Mouse (Mus musculus) intestine, embryonic 15.5 days (tissue): Measurements from ENCODE around the gene Cdk2. TPM values are rescaled to one million over a fixed set of nuclear protein-coding genes. Genes with fewer than 3 reads are reported as not detected.

Source experiments
- ATAC-seq: fragments of 200-750 bp; cut with Nextera tagmentation; 2 replicates; pipeline ENCODE4 v1.8.0; 2017; ENCODE audit warnings: moderate TSS enrichment, moderate library complexity
- H3K27ac ChIP-seq: fragments of 300-500 bp; sonication (generic); 2 replicates; pipeline ENCODE4 v1.5.1; 2015; ENCODE audit warnings: mild to moderate bottlenecking, inconsistent platforms
- H3K27me3 ChIP-seq: fragments of 300-500 bp; sonication (generic); replicated peaks from 2 replicates; pipeline ENCODE4 v1.6.1; 2015; ENCODE audit warnings: inconsistent platforms
- H3K36me3 ChIP-seq: fragments of 300-500 bp; sonication (generic); 2 replicates; pipeline ENCODE4 v1.6.1; 2015; ENCODE audit warnings: inconsistent platforms
- H3K4me1 ChIP-seq: fragments of 300-500 bp; sonication (generic); replicated peaks from 2 replicates; pipeline ENCODE4 v1.6.1; 2015; ENCODE audit warnings: inconsistent platforms
- H3K4me2 ChIP-seq: fragments of 300-500 bp; sonication (generic); replicated peaks from 2 replicates; pipeline ENCODE4 v1.6.1; 2015; ENCODE audit warnings: mild to moderate bottlenecking, inconsistent platforms
- H3K4me3 ChIP-seq: fragments of 300-500 bp; sonication (generic); replicated peaks from 2 replicates; pipeline ENCODE4 v1.5.1; 2015; ENCODE audit warnings: inconsistent platforms
- H3K9ac ChIP-seq: fragments of 300-500 bp; sonication (generic); 2 replicates; pipeline ENCODE4 v1.6.1; 2015; ENCODE audit warnings: inconsistent platforms
- H3K9me3 ChIP-seq: fragments of 300-500 bp; sonication (generic); 2 replicates; pipeline ENCODE4 v1.6.1; 2016; ENCODE audit warnings: inconsistent platforms
- WGBS: fragments of 180-500 bp; shearing (Covaris S2); methylation state at CpG from one replicate; pipeline ENCODE4 v1.1.7; 2015; 5-methylcytosine and 5-hydroxymethylcytosine counted together
- polyA plus RNA-seq: library from polyadenylated mRNA; unstranded; fragments of >200 nt; fragmentation: Nextera tagmentation; extraction: Ambion mirVana; gene quantifications from 2 replicates; pipeline ENCODE4 v1.2.1, GENCODE M21; 2015

Cdk2 gene
- polyA plus RNA-seq, 1 experiment from 2014 or later: 80.9 TPM

DNA sequence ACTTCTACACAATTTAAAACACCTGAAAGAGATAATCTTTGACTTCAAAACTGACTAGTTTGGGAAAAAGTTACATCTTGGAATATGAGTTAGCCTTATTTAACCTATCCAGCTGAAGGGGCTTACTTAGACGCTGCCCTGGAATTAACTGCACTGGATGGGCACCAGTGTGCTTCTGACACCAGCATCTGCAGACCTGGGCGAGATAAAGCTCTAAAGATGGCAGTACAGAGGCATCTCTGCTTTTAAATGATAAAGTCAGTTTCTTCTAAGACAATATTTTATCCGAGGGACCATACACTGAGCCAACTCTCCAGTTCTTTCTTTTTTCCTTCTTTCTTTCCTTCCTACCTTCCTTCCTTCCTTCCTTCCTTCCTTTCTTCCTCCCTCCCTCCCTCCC is 40.0 kb downstream of the Cdk2 start:
- Histone ChIP-seq H3K9ac (no peak overlapping the region), H3K4me1 (peaks cover 2% of the 10 kb centered on the region; the same call in 1 of the 2 replicates), H3K9me3 (no peaks in the 10 kb centered on the region), H3K27me3 (no peaks in the 10 kb centered on the region), H3K4me2 (no peak overlapping the region), H3K27ac (no peak overlapping the region), H3K36me3 (no peaks in the 10 kb centered on the region), H3K4me3 (no peak overlapping the region)
- ATAC-seq: no peak
- 73% methylated on average over 3 of the region's 3 CpGs for WGBS

DNA sequence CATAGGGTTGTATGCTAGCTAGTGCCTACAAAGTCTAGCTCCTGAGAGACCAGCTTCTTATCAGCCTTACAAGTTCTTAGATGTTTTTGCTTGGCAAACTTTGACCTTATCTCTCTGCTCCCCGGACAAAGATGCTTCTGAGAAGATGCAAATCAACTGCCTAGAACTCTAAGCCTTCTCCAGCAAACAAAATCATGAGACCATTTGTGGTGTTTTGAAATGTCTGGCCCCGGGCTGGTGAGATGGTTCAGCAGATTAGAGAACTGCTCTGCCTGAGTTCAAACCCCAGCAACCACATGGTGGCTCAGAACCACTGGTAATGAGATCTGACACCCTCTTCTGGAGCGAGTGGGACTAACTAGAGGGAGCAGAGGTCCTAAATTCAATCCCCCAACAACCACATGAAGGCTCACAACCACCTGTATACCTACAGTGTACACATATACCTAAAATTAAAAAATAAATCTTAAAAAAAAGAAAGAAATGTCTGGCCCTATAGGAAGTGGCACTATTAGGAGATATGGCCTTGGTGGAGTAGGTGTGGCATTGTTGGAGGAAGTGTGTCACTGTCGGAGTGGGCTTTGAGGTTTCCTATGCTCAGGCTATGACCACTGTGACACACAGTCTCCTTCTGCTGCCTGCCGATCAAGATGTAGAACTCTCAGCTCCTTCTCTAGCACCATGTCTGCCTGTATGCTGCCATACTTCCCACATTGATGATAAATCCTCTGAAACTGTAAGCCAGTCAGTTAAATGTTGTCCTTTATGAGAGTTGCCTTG is 41.2 kb downstream of the Cdk2 start:
- Histone ChIP-seq H3K4me2 (no peak overlapping the region), H3K4me1 (no peaks in the 10 kb centered on the region), H3K9ac (no peak overlapping the region), H3K36me3 (no peaks in the 10 kb centered on the region), H3K4me3 (no peak overlapping the region), H3K9me3 (no peaks in the 10 kb centered on the region), H3K27me3 (no peaks in the 10 kb centered on the region), H3K27ac (no peak overlapping the region)
- no peak for ATAC-seq
- WGBS: 56% methylated on average over 5 of the region's 5 CpGs

DNA sequence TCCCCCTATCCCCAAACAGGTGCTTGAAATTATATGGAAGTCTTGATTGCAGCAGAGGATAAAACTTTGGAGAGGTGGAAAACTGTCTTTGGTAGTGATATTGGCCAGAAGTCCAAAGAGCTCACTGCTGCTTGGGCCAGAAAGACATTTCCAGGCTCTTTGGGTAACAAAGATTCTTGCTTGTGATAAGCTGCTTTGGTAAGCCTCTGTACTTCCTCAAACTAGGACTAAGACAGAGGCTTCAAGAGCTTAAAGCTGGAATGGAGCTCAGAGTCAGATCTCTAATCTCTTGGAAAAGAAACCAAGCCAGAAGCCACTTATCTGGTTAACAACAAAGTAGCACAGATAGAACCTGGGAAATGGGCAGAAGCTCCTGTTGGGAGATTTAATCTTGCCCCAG is 42.4 kb downstream of the Cdk2 start:
- Histone ChIP-seq H3K36me3 (no peaks in the 10 kb centered on the region), H3K9ac (no peak overlapping the region), H3K9me3 (no peaks in the 10 kb centered on the region), H3K4me1 (no peaks in the 10 kb centered on the region), H3K27me3 (no peaks in the 10 kb centered on the region), H3K27ac (no peak overlapping the region), H3K4me3 (no peak overlapping the region), H3K4me2 (no peak overlapping the region)
- ATAC-seq: no peak

DNA sequence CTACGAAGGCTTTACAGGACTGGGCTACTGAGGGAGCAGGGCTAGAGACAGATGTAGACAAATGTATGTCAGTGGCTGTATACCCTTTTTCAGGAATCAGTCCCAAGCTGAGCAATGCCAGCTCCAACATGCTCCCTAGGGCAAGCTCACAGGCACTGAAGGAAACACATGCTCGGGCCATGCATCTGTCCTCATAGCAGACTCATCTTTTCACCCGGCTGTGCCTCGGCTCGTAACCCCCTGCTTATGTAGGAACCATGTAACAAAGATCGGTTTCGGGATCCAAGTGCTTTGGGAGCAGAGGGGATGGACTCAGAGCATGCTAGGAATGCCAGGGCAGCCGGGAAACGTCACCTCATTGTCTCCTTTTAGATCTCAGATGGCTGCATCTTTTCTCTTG is 45.3 kb downstream of the Cdk2 start:
- H3K9ac ChIP-seq: no peak overlapping the region
- H3K27ac ChIP-seq: no peak overlapping the region
- no peaks in the 10 kb centered on the region for H3K9me3 ChIP-seq
- no peak for ATAC-seq
- H3K36me3 ChIP-seq: no peaks in the 10 kb centered on the region
- no peaks in the 10 kb centered on the region for H3K4me1 ChIP-seq
- H3K4me3 ChIP-seq: no peak overlapping the region
- H3K27me3 ChIP-seq: no peaks in the 10 kb centered on the region
- H3K4me2 ChIP-seq: no peak overlapping the region
- 39% methylated on average over 9 of the region's 9 CpGs for WGBS

DNA sequence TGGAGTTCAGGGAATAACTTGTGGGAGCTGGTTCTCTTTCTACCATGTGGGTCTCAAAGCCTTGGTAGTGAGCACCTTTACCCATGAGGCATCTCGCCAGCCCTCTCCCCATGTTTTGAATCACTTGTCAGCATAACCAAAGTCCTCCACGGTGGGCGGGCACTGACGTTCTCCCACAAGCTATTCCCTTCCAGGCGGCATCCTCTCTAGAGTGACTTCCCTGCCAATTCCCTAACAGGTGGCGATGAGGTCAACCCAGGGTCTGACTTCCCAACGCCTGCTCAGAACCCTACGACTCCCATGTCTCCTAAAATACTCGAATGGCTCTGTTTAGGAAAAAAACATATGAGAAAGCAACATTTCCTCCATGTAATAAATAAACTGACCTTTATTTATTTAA is 47.0 kb downstream of the Cdk2 start:
- Histone ChIP-seq H3K9me3 (no peaks in the 10 kb centered on the region), H3K4me3 (no peak overlapping the region), H3K4me1 (no peaks in the 10 kb centered on the region), H3K4me2 (no peak overlapping the region), H3K27ac (no peak overlapping the region), H3K9ac (no peak overlapping the region), H3K36me3 (no peaks in the 10 kb centered on the region), H3K27me3 (no peaks in the 10 kb centered on the region)
- 50% methylated on average over 9 of the region's 9 CpGs for WGBS
- ATAC-seq: no peak

DNA sequence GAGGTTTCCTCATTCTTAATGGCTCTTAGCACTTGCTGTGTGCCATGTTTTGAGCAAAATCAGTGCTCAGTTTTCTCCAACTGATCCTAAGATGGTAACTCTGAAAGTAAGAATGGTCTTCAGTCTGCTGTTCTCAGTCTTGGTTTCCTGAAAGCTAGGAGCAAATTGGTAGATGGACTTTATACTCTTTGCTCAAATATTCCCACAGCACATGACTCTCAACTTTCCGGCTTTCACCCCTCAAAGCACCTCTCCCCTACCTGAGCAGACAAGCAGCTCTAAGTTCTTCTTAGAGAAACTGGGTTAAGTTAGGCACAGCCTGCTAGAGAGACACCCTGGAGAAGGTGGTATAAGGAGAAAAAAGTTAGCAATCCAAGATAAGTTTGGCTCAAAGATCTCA is 48.1 kb downstream of the Cdk2 start:
- 67% methylated on average over 1 of the region's 1 CpGs for WGBS
- Histone ChIP-seq H3K9ac (no peak overlapping the region), H3K36me3 (no peaks in the 10 kb centered on the region), H3K27ac (no peak overlapping the region), H3K4me3 (no peak overlapping the region), H3K27me3 (no peaks in the 10 kb centered on the region), H3K9me3 (no peaks in the 10 kb centered on the region), H3K4me2 (no peak overlapping the region), H3K4me1 (no peaks in the 10 kb centered on the region)
- ATAC-seq: no peak

DNA sequence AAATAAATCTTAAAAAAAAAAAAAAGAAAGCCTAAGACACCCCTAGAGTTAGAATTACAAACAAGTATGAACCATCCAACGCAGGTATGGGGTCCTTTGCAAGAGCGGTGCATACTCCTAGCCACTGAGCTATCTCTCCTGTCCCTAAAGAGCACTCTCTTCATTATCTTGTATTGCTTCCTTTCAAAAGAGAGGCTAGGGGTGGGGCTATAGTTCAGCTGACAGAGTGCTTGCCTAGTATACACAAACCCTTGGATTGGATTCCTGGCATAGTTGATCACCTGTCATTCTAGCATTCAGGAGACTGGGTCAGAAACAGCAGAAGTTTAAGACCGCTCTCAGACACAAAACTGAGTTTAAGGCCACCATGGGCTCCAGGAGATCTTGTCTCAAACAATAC is 49.6 kb downstream of the Cdk2 start:
- Histone ChIP-seq H3K9ac (no peak overlapping the region), H3K27ac (no peak overlapping the region), H3K4me3 (no peak overlapping the region), H3K27me3 (no peaks in the 10 kb centered on the region), H3K9me3 (no peaks in the 10 kb centered on the region), H3K36me3 (no peaks in the 10 kb centered on the region), H3K4me2 (no peak overlapping the region), H3K4me1 (no peaks in the 10 kb centered on the region)
- peak; percentile 67; the same call in 1 of the 2 replicates for ATAC-seq
- 51% methylated on average over 3 of the region's 3 CpGs for WGBS

DNA sequence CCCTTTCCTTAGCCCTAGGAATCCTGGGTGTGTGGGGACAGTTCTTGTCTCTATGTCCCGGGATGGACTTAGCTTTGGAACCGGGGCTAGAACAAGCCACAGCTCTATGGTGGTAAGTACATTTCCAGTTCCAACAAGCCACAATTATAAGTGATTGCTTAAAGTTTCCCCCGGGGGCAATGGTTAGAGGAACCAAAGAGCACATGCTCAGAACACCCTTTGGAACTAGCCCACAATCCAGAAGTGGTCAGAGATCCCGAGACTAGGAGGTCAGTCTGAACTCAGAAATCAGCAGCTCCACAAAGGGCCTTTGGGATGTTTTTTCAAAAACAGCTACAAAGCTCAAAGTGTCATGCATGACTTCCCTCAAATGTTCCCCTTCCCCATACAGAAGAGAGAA is 51.0 kb downstream of the Cdk2 start:
- no peak overlapping the region for H3K4me3 ChIP-seq
- H3K27me3 ChIP-seq: no peaks in the 10 kb centered on the region
- no peak for ATAC-seq
- H3K9ac ChIP-seq: no peak overlapping the region
- no peaks in the 10 kb centered on the region for H3K4me1 ChIP-seq
- H3K9me3 ChIP-seq: no peaks in the 10 kb centered on the region
- H3K27ac ChIP-seq: no peak overlapping the region
- H3K4me2 ChIP-seq: no peak overlapping the region
- 81% methylated on average over 4 of the region's 4 CpGs for WGBS
- no peaks in the 10 kb centered on the region for H3K36me3 ChIP-seq

Other genes with a start within 250 kb of the Cdk2 start
- gene Smarcc2, start 245.8 kb downstream of the Cdk2 start, polyA plus RNA-seq: 62.5 TPM in 2 replicates
- gene Myl6, start 210.9 kb downstream of the Cdk2 start, polyA plus RNA-seq: 1,676 and 1,825 TPM in 2 replicates
- 2.4 and 2.7 TPM in 2 replicates for gene Myl6b, start 206.3 kb downstream of the Cdk2 start, polyA plus RNA-seq
- gene Esyt1, start 179.2 kb downstream of the Cdk2 start, polyA plus RNA-seq: 28.4 and 29.3 TPM in 2 replicates
- gene Zc3h10, start 157.3 kb downstream of the Cdk2 start, polyA plus RNA-seq: 14.5 and 15.2 TPM in 2 replicates
- 3,667 and 3,915 TPM in 2 replicates for gene Rpl41, start 155.7 kb downstream of the Cdk2 start, polyA plus RNA-seq
- 205 and 210 TPM in 2 replicates for gene Pa2g4, start 139.0 kb downstream of the Cdk2 start, polyA plus RNA-seq
- 30.5 and 31.5 TPM in 2 replicates for gene Erbb3, start 115.4 kb downstream of the Cdk2 start, polyA plus RNA-seq
- 693 and 768 TPM in 2 replicates for gene Rps26, start 78.3 kb downstream of the Cdk2 start, polyA plus RNA-seq
- gene Ikzf4, start 59.0 kb downstream of the Cdk2 start, polyA plus RNA-seq: 1.9 and 2.2 TPM in 2 replicates
- gene Suox, start 31.0 kb downstream of the Cdk2 start, polyA plus RNA-seq: 11.9 and 12.1 TPM in 2 replicates
- gene Rab5b, start 8.8 kb downstream of the Cdk2 start, polyA plus RNA-seq: 59.0 and 60.5 TPM in 2 replicates
- 1.0 and 1.1 TPM in 2 replicates for gene Pmel, start 836 bp downstream of the Cdk2 start, polyA plus RNA-seq
- 7.1 and 7.4 TPM in 2 replicates for gene Dgka, start 39.8 kb upstream of the Cdk2 start, polyA plus RNA-seq
- 32.9 and 34.1 TPM in 2 replicates for gene Pym1, start 42.9 kb upstream of the Cdk2 start, polyA plus RNA-seq
- gene Mmp19, start 85.9 kb upstream of the Cdk2 start, polyA plus RNA-seq: 0.60 and 1.0 TPM in 2 replicates
- gene Dnajc14, start 99.0 kb upstream of the Cdk2 start, polyA plus RNA-seq: 44.6 and 47.6 TPM in 2 replicates
- gene Tmem198b, start 99.3 kb upstream of the Cdk2 start, polyA plus RNA-seq: 11.2 and 12.7 TPM in 2 replicates
- 186 and 201 TPM in 2 replicates for gene Sarnp, start 112.3 kb upstream of the Cdk2 start, polyA plus RNA-seq
- 101 and 116 TPM in 2 replicates for gene Ormdl2, start 116.6 kb upstream of the Cdk2 start, polyA plus RNA-seq
- gene Gdf11, start 186.7 kb upstream of the Cdk2 start, polyA plus RNA-seq: 3.5 and 3.9 TPM in 2 replicates
- 708 and 725 TPM in 2 replicates for gene Cd63, start 196.0 kb upstream of the Cdk2 start, polyA plus RNA-seq
- 11.7 and 12.0 TPM in 2 replicates for gene Rdh5, start 217.9 kb upstream of the Cdk2 start, polyA plus RNA-seq
- gene Bloc1s1, start 219.0 kb upstream of the Cdk2 start, polyA plus RNA-seq: 194 and 203 TPM in 2 replicates
- 2.9 and 3.8 TPM in 2 replicates for gene Itga7, start 228.8 kb upstream of the Cdk2 start, polyA plus RNA-seq